Mouse (Mus musculus) frontal cortex, postnatal 10 days (tissue): ENCODE results near the gene Otog.
A peak's percentile ranks its signal among the peaks of the same experiment; 100 is the strongest.

Source experiments
- DNase-seq, 2 experiments: peaks; one replicate each; pipeline ENCODE4 v3.0.0; 2022; ENCODE audit warnings: low spot score in 2 of 2, mixed read lengths in 1 of 2

Otog gene

GRCm38 (mm10) chr7:46240696-46241095 is at the start of gene Otog:
Otog (plus strand) TSS chr7:46240987.
- DNase-seq: no peak

- DNase-seq: no peak
Observed at GRCm38 (mm10) chr7:46195356-46195755, 45.4 kb upstream of the Otog start.

- DNase-seq: no peak
Observed at GRCm38 (mm10) chr7:46200021-46200420, 40.8 kb upstream of the Otog start.

GRCm38 (mm10) chr7:46201649-46202048 is 39.1 kb upstream of the Otog start:
- DNase-seq: no peak

- DNase-seq: peak in 1 of 2 experiments; percentile 47
Observed at GRCm38 (mm10) chr7:46204046-46204471, 36.7 kb upstream of the Otog start.

- DNase-seq: no peak
Observed at GRCm38 (mm10) chr7:46204775-46205174, 36.0 kb upstream of the Otog start.

GRCm38 (mm10) chr7:46208131-46208530 is 32.7 kb upstream of the Otog start:
- no peak for DNase-seq

- no peak for DNase-seq
Observed at GRCm38 (mm10) chr7:46210276-46210675, 30.5 kb upstream of the Otog start.

- DNase-seq: no peak
Observed at GRCm38 (mm10) chr7:46216481-46216880, 24.3 kb upstream of the Otog start.

- DNase-seq: no peak
Observed at GRCm38 (mm10) chr7:46218415-46218814, 22.4 kb upstream of the Otog start.

GRCm38 (mm10) chr7:46220591-46221129 is 20.1 kb upstream of the Otog start:
- DNase-seq: no peak

GRCm38 (mm10) chr7:46226253-46226652 is 14.5 kb upstream of the Otog start:
- peak in 1 of 2 experiments; percentile 41 for DNase-seq

GRCm38 (mm10) chr7:46226936-46227335 is 13.9 kb upstream of the Otog start:
- no peak for DNase-seq

GRCm38 (mm10) chr7:46235948-46236347 is 4.8 kb upstream of the Otog start:
- DNase-seq: no peak

- no peak for DNase-seq
Observed at GRCm38 (mm10) chr7:46236363-46236762, 4.4 kb upstream of the Otog start.

- DNase-seq: no peak
Observed at GRCm38 (mm10) chr7:46237192-46237591, 3.6 kb upstream of the Otog start.

- DNase-seq: no peak
Observed at GRCm38 (mm10) chr7:46238346-46238745, 2.4 kb upstream of the Otog start, which contains the start of gene Ush1c. Ush1c (minus strand) TSS chr7:46238503.

- no peak for DNase-seq
Observed at GRCm38 (mm10) chr7:46240091-46240490, 696 bp upstream of the Otog start.

GRCm38 (mm10) chr7:46246876-46247275 is 6.1 kb downstream of the Otog start:
- DNase-seq: no peak

- DNase-seq: no peak
Observed at GRCm38 (mm10) chr7:46247606-46248005, 6.8 kb downstream of the Otog start.

- no peak for DNase-seq
Observed at GRCm38 (mm10) chr7:46251841-46252240, 11.1 kb downstream of the Otog start.

- DNase-seq: no peak
Observed at GRCm38 (mm10) chr7:46276156-46276555, 35.4 kb downstream of the Otog start.

GRCm38 (mm10) chr7:46279946-46280345 is 39.2 kb downstream of the Otog start:
- peak in 1 of 2 experiments; percentile 53 for DNase-seq

GRCm38 (mm10) chr7:46280896-46281295 is 40.1 kb downstream of the Otog start:
- no peak for DNase-seq
